Mouse (Mus musculus) CD4-positive helper T cell, adult 2 months (primary cell): ENCODE results near the gene Gm9117.
"Not testable (repeated sequence)": the region's sequence is repeated elsewhere in the genome, so short reads cannot be mapped to it uniquely, and the experiment has no call there.

ENCODE experiments used
- DNase-seq: peaks from one replicate; pipeline ENCODE4 v3.0.0-alpha.2; 2012; ENCODE audit warnings: low read depth, missing footprints, low spot score

Gene Gm9117

GRCm38 (mm10) chr3:93943443-93943842, at the start of gene Gm9117:
Gene Gm9117, minus strand, starts transcription at chr3:93943543.
- DNase-seq, result not testable (repeated sequence)

GRCm38 (mm10) chr3:93968938-93969337, 25.6 kb upstream of the Gm9117 start:
- not testable (repeated sequence) for DNase-seq

DNA sequence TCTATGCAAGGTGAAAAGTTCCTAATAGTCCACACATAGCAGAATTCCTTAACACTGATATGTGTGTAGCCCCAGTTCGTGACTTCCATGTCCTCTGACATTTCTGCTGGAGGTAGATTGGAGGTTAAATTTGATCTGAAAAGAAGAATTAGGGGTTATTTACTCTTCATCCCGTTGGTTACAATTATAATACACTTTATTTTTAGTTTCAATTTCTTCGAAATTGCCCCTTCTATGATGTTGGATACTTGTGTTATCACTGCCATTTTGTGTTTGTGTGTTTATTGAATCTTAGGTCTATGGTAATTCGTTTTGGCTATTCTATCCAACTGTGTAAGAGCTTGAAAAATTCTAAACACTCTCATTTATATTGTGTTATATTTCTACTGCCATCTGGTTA, 17.9 kb upstream of the Gm9117 start, which contains the start of gene Tdpoz5:
TSS of gene Tdpoz5 (minus strand) at position 101 of the 400 bp plus-strand sequence.
- not testable (repeated sequence) for DNase-seq

GRCm38 (mm10) chr3:93938386-93938785, 5.0 kb downstream of the Gm9117 start:
- DNase-seq, result not testable (repeated sequence)
